Mouse (Mus musculus) MEL (cell line): ENCODE data around the gene Ptpre. TPM values are rescaled to one million over a fixed set of nuclear protein-coding genes. Genes with fewer than 3 reads are reported as not detected.

Source experiments
- DNase-seq: peaks from one replicate; pipeline ENCODE4 v3.0.0; 2011; ENCODE audit warnings: low read depth, low spot score
- H3K27ac ChIP-seq: 2 replicates; pipeline ENCODE4 v1.5.1; 2012; ENCODE audit warnings: low read depth, mild to moderate bottlenecking, control low read depth, low read length, moderate library complexity; ENCODE audit not compliant: control insufficient read depth
- H3K27me3 ChIP-seq, 2 experiments: fragments of 150-350 bp in 1 of 2; sonication (generic) in 1 of 2; 2 replicates each; pipeline ENCODE4 v1.6.1; 2012; ENCODE audit warnings: low read length in 2 of 2, mild to moderate bottlenecking in 2 of 2, improper control_type of control experiment in 1 of 2, moderate library complexity in 1 of 2; ENCODE audit not compliant: insufficient read depth in 2 of 2, control insufficient read depth in 1 of 2
- H3K36me3 ChIP-seq, 2 experiments: 2 replicates each; pipeline ENCODE4 v1.6.1; 2012 to 2014; ENCODE audit warnings: low read length in 2 of 2, improper control_type of control experiment in 1 of 2, inconsistent platforms in 1 of 2, mild to moderate bottlenecking in 1 of 2; ENCODE audit not compliant: insufficient read depth in 2 of 2, control insufficient read depth in 1 of 2
- H3K4me1 ChIP-seq, 2 experiments: fragments of 150-350 bp in 1 of 2; sonication (generic) in 1 of 2; 2 replicates each; pipeline ENCODE4 v1.6.1; 2012; ENCODE audit warnings: low read length in 2 of 2, improper control_type of control experiment in 1 of 2, mild to moderate bottlenecking in 1 of 2; ENCODE audit not compliant: insufficient read depth in 2 of 2, control insufficient read depth in 1 of 2
- H3K4me3 ChIP-seq, 2 experiments: fragments of 150-350 bp in 1 of 2; sonication (generic) in 1 of 2; 2 replicates each; pipeline ENCODE4 v1.5.1; 2012; ENCODE audit warnings: low read depth in 2 of 2, low read length in 2 of 2, mild to moderate bottlenecking in 2 of 2, moderate library complexity in 2 of 2, control low read depth in 1 of 2, improper control_type of control experiment in 1 of 2; ENCODE audit not compliant: control insufficient read depth in 1 of 2, insufficient read depth in 1 of 2
- H3K79me2 ChIP-seq: 2 replicates; pipeline ENCODE4 v1.6.1; 2012; ENCODE audit warnings: mild to moderate bottlenecking, low read length, moderate library complexity; ENCODE audit not compliant: control insufficient read depth, poor library complexity, insufficient read depth
- H3K9ac ChIP-seq: 2 replicates; pipeline ENCODE4 v1.6.1; 2012; ENCODE audit warnings: low read depth, mild to moderate bottlenecking, control low read depth, low read length, moderate library complexity; ENCODE audit not compliant: control insufficient read depth, poor library complexity, severe bottlenecking
- H3K9me3 ChIP-seq: fragments of 150-350 bp; sonication (generic); replicated peaks from 2 replicates; pipeline ENCODE4 v1.6.1; 2012; ENCODE audit warnings: mild to moderate bottlenecking, low read length, improper control_type of control experiment, moderate library complexity; ENCODE audit not compliant: insufficient read depth
- BHLHE40 ChIP-seq: IDR thresholded peaks from 2 replicates; pipeline ENCODE4 v1.6.1; 2012; ENCODE audit warnings: low read depth, mild to moderate bottlenecking, inconsistent platforms, low read length, improper control_type of control experiment, borderline replicate concordance
- CHD2 ChIP-seq: IDR thresholded peaks from 2 replicates; pipeline ENCODE4 v1.6.1; 2011; ENCODE audit warnings: low read length, improper control_type of control experiment
- CTCF ChIP-seq, 3 experiments: IDR thresholded peaks in 2 of 3; conservative IDR thresholded peaks in 1 of 3; 2 replicates each; pipeline ENCODE4 v1.5.1; 2011 to 2012; ENCODE audit warnings: low read length in 3 of 3, low read depth in 2 of 3, mild to moderate bottlenecking in 2 of 3, improper control_type of control experiment in 1 of 3, inconsistent platforms in 1 of 3, mixed read lengths in 1 of 3, moderate library complexity in 1 of 3; ENCODE audit not compliant: control insufficient read depth in 1 of 3, insufficient read depth in 1 of 3, poor library complexity in 1 of 3, severe bottlenecking in 1 of 3
- ELF1 ChIP-seq: IDR thresholded peaks from 2 replicates; pipeline ENCODE4 v1.6.1; 2014; ENCODE audit warnings: low read depth, mild to moderate bottlenecking, inconsistent platforms, low read length, improper control_type of control experiment, moderate library complexity
- GABPA ChIP-seq: IDR thresholded peaks from 2 replicates; pipeline ENCODE4 v1.6.1; 2012; ENCODE audit warnings: low read depth, mild to moderate bottlenecking, inconsistent platforms, low read length, improper control_type of control experiment, moderate library complexity
- GATA1 ChIP-seq: IDR thresholded peaks from 2 replicates; pipeline ENCODE4 v1.6.1; 2011; ENCODE audit warnings: low read depth, low read length, improper control_type of control experiment
- KAT2A ChIP-seq: conservative IDR thresholded peaks from 2 replicates; pipeline ENCODE4 v1.6.1; 2012; ENCODE audit warnings: low read depth, low read length, improper control_type of control experiment, inconsistent platforms
- MEF2A ChIP-seq: IDR thresholded peaks from 2 replicates; pipeline ENCODE4 v1.6.1; 2014; ENCODE audit warnings: low read depth, mild to moderate bottlenecking, inconsistent platforms, low read length, improper control_type of control experiment; ENCODE audit not compliant: poor library complexity, insufficient replicate concordance, severe bottlenecking; ENCODE audit errors: extremely low read depth
- MYB ChIP-seq: IDR thresholded peaks from 2 replicates; pipeline ENCODE4 v1.6.1; 2011; ENCODE audit warnings: mild to moderate bottlenecking, low read depth, low read length, improper control_type of control experiment
- NRF1 ChIP-seq: IDR thresholded peaks from 2 replicates; pipeline ENCODE4 v1.6.1; 2014; ENCODE audit warnings: low read depth, mild to moderate bottlenecking, inconsistent platforms, low read length, improper control_type of control experiment, moderate library complexity; ENCODE audit not compliant: poor library complexity, insufficient read depth, severe bottlenecking
- POLR2AphosphoS2 ChIP-seq: IDR thresholded peaks from 2 replicates; pipeline ENCODE4 v1.6.1; 2011; ENCODE audit warnings: low read length, improper control_type of control experiment
- RCOR1 ChIP-seq: IDR thresholded peaks from 2 replicates; pipeline ENCODE4 v1.6.1; 2012; ENCODE audit warnings: low read depth, mild to moderate bottlenecking, inconsistent platforms, low read length, improper control_type of control experiment
- TCF12 ChIP-seq: IDR thresholded peaks from 2 replicates; pipeline ENCODE4 v1.6.1; 2014; ENCODE audit warnings: low read depth, mild to moderate bottlenecking, inconsistent platforms, low read length, improper control_type of control experiment, moderate library complexity
- UBTF ChIP-seq: IDR thresholded peaks from 2 replicates; pipeline ENCODE4 v1.6.1; 2012; ENCODE audit warnings: low read depth, mild to moderate bottlenecking, inconsistent platforms, low read length, improper control_type of control experiment, moderate library complexity, borderline replicate concordance; ENCODE audit not compliant: insufficient read depth
- ZC3H11A ChIP-seq: IDR thresholded peaks from 2 replicates; pipeline ENCODE4 v1.6.1; 2012; ENCODE audit warnings: low read depth, mild to moderate bottlenecking, inconsistent platforms, low read length, improper control_type of control experiment
- ZKSCAN1 ChIP-seq: IDR thresholded peaks from 2 replicates; pipeline ENCODE4 v1.6.1; 2012; ENCODE audit warnings: low read depth, mild to moderate bottlenecking, inconsistent platforms, low read length, improper control_type of control experiment, moderate library complexity
- ZMIZ1 ChIP-seq: IDR thresholded peaks from 2 replicates; pipeline ENCODE4 v1.6.1; 2012; ENCODE audit warnings: low read depth, mild to moderate bottlenecking, inconsistent platforms, low read length, improper control_type of control experiment, moderate library complexity
- polyA plus RNA-seq, 2 experiments: library from polyadenylated mRNA; stranded (reverse) in 1 of 2; unstranded in 1 of 2; fragments of >175 nt in 1 of 2; fragments of >200 nt in 1 of 2; gene quantifications; 2 replicates each; pipeline versions ENCODE4 v1.2.1 to v1.2.4; 2012; ENCODE audit warnings: low replicate concordance in 2 of 2, low read depth in 1 of 2; ENCODE audit not compliant: insufficient read length in 2 of 2, insufficient read depth in 1 of 2, missing spikeins in 1 of 2
- total RNA-seq: library from RNA; depleted of rRNA; stranded (reverse); fragments of 300-350 nt; gene quantifications from 2 replicates; pipeline ENCODE4 v1.2.3, GENCODE M21; 2012

Gene Ptpre
- total and polyA plus RNA-seq, 3 experiments = 4.9 to 12.9 TPM; not detected in 1

GRCm38 (mm10) chr7:135537948-135538741 lies 864 bp downstream of the Ptpre start:
- Histone ChIP-seq H3K79me2 (peaks cover 37% of the 10 kb centered on the region), H3K9ac (peak overlapping the region; percentile 74), H3K9me3 (no peaks in the 10 kb centered on the region), H3K27me3 (no peaks in the 10 kb centered on the region), H3K4me3 (peak overlapping the region; percentile 87 to 88), H3K4me1 (peaks cover 2 to 43% of the 10 kb centered on the region in 2 experiments; a peak in 3 of 4 replicates), H3K36me3 (peaks cover 0 to 20% of the 10 kb centered on the region in 2 experiments; a peak in 2 of 4 replicates), H3K27ac (peak overlapping the region; percentile 25)
- TF ChIP-seq UBTF (0 out of 2 replicates have a peak, but pooled peaks have one; percentile 63), MYB (no peak), CTCF (IDR thresholded peaks at IDR 0.05 in 2 of 3, conservative IDR thresholded peaks at IDR 0.05 in 1 of 3; ENCODE audit: control insufficient read depth in 1 of 3, insufficient read depth in 1 of 3, low read depth in 2 of 3, low read length in 3 of 3, poor library complexity in 1 of 3, severe bottlenecking in 1 of 3) (peak in 1 of 3 experiments; percentile 3; a peak in 1 of 6 replicates), NRF1 (peak; percentile 32; the same call in 1 of the 2 replicates)
- peak; percentile 60 for DNase-seq

- Histone ChIP-seq H3K27me3 (no peaks in the 10 kb centered on the region), H3K36me3 (peaks cover 0 to 20% of the 10 kb centered on the region in 2 experiments; a peak in 2 of 4 replicates), H3K9me3 (no peaks in the 10 kb centered on the region), H3K4me1 (peaks cover 2 to 43% of the 10 kb centered on the region in 2 experiments; a peak in 3 of 4 replicates), H3K4me3 (peak overlapping the region in 1 of 2 experiments; percentile 88; a peak in 1 of 4 replicates), H3K27ac (no peak overlapping the region), H3K79me2 (peaks cover 37% of the 10 kb centered on the region), H3K9ac (peak overlapping the region; percentile 74)
- peak; percentile 22 for DNase-seq
- TF ChIP-seq BHLHE40 = no peak
- no peak for TF ChIP-seq ZMIZ1
Observed at GRCm38 (mm10) chr7:135539429-135539828, 2.1 kb downstream of the Ptpre start.

GRCm38 (mm10) chr7:135542235-135542634 lies 5.0 kb downstream of the Ptpre start:
- H3K9me3 ChIP-seq = no peaks in the 10 kb centered on the region
- peaks cover 37% of the 10 kb centered on the region for H3K79me2 ChIP-seq
- H3K27me3 ChIP-seq = no peaks in the 10 kb centered on the region
- DNase-seq = no peak
- peaks cover 0 to 18% of the 10 kb centered on the region in 2 experiments; a peak in 2 of 4 replicates for H3K4me1 ChIP-seq
- no peak overlapping the region for H3K4me3 ChIP-seq
- no peak for TF ChIP-seq MEF2A
- TF ChIP-seq ZKSCAN1 = no peak
- no peak for TF ChIP-seq TCF12
- TF ChIP-seq NRF1 = no peak
- TF ChIP-seq GABPA = no peak
- TF ChIP-seq RCOR1 = no peak
- TF ChIP-seq CHD2 = no peak
- no peak for TF ChIP-seq GATA1
- no peak for TF ChIP-seq KAT2A
- TF ChIP-seq CTCF (IDR thresholded peaks at IDR 0.05 in 2 of 3, conservative IDR thresholded peaks at IDR 0.05 in 1 of 3; ENCODE audit: control insufficient read depth in 1 of 3, insufficient read depth in 1 of 3, low read depth in 2 of 3, low read length in 3 of 3, poor library complexity in 1 of 3, severe bottlenecking in 1 of 3) = no peak
- no peak for TF ChIP-seq POLR2AphosphoS2
- no peak for TF ChIP-seq ELF1
- no peak for TF ChIP-seq ZC3H11A
- TF ChIP-seq, all 39 proteins: peak for 0
- no peak overlapping the region for H3K9ac ChIP-seq
- peaks cover 0 to 2% of the 10 kb centered on the region in 2 experiments; a peak in 2 of 4 replicates for H3K36me3 ChIP-seq
- H3K27ac ChIP-seq = no peak overlapping the region
